Mouse (Mus musculus): ENCODE measurements at regions not wholly inside any gene's neighbourhood (a gene's known extent, or its start where the extent isn't known, plus 50 kb on each side); places are given as distances from the start of the nearest gene placed in this dataset.
A peak's percentile ranks its signal among the peaks of the same experiment; 100 is the strongest.
"Not testable (repeated sequence)": the region's sequence is repeated elsewhere in the genome, so short reads cannot be mapped to it uniquely, and the experiment has no call there.

GRCm38 (mm10) chr12:23325756-23326155, 454.3 kb downstream of the Gm10330 start:
- intact Hi-C loops (cut with DNase I; ENCODE audit: low total_unique reads); DNase-seq: not testable (repeated sequence)

GRCm38 (mm10) chr12:23315186-23315585, 464.9 kb downstream of the Gm10330 start:
- intact Hi-C loops (cut with DNase I; ENCODE audit: low total_unique reads) = not testable (repeated sequence)
- DNase-seq = peak; percentile 3

Measured in gastrocnemius, postnatal 14 days (tissue).